Mouse (Mus musculus): ENCODE results near the gene Kcnn1.
"Not testable (repeated sequence)": the region's sequence is repeated elsewhere in the genome, so short reads cannot be mapped to it uniquely, and the experiment has no call there.

Gene Kcnn1

DNA sequence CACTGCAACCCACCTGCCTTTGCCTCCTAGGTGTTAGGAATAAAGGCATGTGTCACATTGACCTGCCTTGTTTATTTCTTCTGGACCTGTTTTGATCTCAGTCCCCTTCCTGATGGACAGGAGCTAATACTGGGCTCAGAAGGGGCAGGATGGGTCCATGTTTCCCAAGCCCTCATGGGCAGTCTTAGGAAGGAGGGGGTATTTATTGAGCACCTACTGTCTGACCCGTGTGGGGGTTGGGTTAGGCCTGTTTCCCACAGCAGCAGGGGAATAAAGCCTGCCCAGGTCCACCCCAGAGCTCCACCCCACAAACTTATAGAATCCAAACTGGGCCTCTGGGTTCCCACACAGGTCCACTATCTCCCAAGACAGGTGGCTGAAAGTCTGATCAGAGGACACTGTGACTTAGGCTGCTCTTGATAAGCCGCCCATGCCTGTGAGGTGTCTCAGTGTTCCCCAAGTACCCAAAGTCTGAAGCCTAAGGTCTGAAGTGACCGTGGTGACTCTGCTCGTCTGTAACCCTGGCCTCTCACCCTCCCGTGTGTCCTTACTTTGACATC, 19.8 kb downstream of the Kcnn1 start:
- DNase-seq (ENCODE audit: low read depth, low spot score): no peak

DNA sequence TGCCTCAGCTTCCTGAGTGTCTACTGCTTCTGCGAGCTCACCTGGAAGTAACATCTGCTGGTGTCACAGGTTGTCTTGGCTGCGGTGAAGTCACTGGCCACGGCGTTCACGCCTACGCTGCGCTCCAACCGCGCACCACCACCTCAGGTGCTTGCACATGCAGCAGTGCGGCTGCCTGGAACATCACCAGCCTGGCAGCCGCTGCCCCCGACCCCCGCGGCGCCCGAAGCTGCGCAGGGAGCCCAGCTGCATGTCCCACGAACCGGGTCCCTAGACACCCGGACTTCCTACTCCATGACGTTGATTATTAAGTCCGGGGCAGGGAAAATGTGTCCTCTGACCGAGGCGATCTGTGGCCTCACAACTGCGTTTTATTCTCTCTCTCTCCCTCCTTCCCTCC, 20.6 kb downstream of the Kcnn1 start:
- DNase-seq (ENCODE audit: low read depth, low spot score): no peak

DNA sequence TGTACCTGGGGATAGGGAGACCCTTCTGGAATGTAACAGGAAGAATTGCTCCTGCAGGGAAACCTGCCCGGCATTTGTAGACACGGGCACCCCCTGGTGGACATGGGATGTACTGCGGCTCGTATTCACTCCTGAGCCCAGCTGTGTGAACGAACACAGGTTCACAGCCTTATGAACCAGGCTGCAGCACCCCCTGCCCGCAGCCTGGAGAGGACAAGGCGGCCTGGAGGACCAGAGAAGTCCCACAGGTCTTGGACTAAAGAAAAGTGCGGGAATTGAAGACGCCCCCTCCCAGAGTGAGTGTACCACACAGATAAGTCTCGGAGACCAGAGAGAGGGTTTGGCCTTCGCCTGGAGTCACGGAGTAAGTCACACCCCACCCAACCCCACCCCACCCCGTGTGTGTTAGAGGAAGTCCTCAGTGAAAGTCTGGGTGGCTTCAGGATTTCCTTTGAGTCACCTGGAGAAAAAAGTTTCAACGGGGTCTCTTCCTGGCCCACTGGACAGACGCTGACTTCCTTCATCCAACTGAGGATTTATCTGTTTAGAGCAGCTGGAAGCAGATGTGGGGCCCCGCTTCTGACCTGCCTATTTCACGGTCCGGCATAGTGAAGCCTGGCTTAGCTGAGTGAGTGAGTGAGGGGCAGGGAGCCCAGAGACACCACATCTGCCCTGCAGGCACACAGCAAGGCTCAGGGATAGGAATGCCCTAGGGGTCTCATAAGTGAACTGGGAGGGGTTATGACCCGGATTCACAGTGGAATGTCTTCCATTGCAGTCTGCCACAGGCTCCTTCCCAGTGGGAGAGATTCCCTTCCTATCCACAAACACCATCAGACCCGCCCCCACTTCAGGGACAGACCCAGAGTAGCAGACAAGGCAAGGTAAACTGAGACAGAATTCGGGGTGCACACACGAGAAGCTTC, 21.6 kb downstream of the Kcnn1 start:
- peak; percentile 94 for DNase-seq (ENCODE audit: low read depth, low spot score)

DNA sequence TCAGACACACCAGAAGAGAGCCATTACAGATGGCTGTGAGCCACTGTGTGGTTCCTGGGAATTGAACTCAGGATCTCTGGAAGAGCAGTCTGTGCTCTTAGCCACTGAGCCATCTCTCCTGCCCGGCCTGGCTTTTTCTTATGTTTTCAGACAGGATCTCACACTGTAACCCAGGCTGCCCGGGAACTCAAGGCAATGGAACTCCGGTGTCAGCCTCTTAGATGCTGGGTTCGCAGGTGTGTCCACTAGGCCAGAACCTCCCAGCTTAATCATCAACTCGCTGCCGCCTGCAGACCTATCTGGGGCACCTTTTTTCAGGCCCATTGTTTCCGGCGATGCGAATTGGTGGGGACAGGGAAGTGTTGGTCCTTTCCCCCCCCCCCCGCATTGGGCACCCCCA, 22.5 kb downstream of the Kcnn1 start:
- no peak for DNase-seq (ENCODE audit: low read depth, low spot score)

DNA sequence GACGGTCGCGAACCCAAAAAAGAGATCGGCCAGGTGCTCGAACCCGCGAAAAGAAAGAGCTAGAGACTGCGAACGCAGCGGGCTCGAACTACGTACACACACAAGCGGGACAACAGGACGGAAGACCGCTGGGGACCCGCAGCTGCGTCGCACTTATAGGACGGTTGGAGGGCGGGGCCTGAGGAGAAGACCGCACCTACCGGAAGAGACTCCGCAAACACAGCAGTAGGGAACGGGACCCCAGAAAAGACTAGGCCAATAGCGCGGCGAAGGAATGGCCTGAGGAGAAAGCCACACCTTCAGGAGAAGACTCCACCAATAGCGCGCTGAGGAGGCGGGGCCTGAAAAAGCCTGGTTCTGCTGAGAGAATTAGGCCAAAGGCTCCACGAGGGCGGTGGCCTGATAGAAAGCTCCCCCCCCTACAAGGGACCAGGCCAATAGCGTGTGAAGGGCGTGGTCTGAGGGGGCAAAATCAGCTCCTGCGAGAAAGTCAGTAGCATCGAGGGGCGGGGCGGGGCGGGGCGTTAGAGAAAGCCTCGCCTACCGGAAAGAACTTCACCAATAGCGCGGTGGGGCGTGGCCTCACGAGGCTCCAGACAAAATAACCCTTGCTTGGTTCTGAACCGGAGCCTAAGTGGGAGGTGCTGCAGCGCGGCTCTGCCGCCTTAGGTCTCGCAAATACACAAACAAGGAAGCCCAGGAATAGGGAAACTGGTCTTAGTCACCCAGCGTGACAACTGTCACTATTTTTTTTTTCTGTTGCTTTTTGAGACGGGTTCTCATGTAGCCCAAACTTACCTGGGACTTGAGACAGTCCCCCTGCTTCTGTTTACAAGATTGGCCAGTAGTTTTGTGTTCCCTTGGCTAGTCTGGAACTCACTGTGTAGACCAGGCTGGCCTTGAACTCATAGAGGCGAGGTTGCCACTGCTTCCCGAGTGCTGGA, 23.4 kb downstream of the Kcnn1 start, which contains the start of gene Arrdc2:
Gene Arrdc2 (minus strand): TSS at position 313 of the 944 bp plus-strand sequence.
- DNase-seq (ENCODE audit: low read depth, low spot score): peak; percentile 100

DNA sequence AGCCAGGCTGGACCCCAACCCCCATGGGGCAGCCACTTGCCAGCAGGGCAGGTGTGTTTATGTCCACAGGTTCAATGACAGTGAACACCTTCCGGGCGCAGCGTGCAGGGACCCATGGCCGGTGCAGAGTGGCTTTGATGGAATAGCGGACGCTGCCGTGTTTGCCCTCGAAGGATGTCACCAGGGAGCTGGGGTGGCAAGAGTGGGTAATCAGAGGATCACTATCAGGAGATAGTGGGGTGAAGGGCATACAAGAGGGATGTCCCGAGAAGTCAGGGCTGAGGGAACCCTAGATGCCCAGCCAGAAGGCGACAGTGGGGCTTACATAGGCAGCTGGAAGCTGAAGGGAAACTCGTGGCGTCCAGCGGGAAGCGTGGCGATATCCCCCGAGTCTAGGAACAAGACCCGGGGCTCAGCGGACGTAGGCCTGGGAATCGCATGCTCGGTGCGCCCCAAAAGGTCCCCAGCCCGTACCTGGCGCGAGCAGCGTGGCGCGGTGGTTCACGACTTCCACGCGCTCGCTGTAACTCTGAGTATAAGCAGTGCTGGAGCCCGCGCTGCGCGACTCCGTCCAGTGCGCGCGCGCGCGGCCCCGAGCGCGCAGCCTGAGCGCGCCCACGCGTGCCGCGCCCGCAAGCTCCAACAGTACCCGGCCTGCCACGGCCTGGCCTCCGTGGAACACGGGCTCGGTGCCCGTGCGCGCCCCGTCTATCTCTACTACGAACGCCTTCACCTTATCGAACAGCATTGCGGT, 24.2 kb downstream of the Kcnn1 start:
- DNase-seq (ENCODE audit: low read depth, low spot score): no peak

DNA sequence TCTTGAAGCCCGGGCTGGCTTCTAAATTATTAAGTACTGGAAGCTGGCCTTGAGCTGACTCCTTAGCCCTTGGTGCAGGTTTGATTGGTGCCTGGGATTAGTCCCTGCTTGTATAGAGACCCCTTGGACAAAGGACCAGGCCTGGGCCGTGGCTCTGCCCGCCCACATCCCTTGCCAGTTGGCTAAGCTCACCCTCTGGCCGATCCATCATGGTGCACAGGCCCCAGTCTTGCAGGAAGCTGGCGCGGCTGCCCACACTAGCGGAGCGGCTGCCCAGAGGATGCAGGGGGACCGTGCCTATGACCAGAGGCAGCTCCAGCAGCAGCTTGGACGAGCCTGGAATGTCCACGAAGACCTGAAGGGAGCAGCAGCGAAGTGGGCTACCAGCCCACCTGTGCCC, 26.4 kb downstream of the Kcnn1 start:
- no peak for DNase-seq (ENCODE audit: low read depth, low spot score)

DNA sequence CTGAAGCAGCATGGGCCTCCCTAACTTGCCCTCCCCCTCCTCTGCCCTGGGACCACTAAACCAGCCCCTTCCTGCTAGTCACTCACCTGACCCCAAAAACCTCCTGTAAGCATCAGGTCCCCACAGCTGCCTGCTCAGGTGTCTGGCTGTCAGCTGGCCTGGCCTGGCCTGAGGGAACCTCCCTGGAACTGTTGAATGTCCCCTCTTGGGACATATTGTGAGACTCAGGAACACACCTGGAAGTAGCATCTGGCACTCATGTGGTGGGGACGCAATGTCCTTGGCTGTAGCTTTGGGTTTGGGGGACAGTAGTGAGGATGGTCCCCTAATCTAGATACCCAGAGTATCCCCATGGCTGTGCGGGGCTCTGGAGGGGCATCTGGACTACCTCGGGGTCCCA, 29.0 kb downstream of the Kcnn1 start:
- DNase-seq (ENCODE audit: low read depth, low spot score): no peak

DNA sequence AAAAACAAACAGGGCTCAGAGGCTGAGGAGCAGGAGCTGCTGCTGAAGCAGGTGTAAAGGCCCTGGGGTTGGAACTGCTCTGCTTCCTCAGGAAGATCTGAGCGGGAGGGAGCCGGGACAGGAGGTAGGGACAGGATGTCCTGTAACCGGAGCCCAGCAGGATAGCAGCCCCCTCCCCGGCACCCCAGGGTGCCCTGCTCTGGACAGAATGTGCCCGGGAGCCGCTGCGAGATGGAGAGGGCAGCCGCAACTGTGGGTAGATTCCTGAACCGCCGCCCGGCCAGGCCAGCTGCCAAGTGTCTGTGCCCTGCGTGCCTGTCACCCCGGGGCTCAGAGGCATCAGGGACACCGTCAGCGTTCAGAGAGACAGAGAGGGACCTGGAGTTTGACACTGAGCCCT, 29.5 kb downstream of the Kcnn1 start:
- DNase-seq (ENCODE audit: low read depth, low spot score): no peak

DNA sequence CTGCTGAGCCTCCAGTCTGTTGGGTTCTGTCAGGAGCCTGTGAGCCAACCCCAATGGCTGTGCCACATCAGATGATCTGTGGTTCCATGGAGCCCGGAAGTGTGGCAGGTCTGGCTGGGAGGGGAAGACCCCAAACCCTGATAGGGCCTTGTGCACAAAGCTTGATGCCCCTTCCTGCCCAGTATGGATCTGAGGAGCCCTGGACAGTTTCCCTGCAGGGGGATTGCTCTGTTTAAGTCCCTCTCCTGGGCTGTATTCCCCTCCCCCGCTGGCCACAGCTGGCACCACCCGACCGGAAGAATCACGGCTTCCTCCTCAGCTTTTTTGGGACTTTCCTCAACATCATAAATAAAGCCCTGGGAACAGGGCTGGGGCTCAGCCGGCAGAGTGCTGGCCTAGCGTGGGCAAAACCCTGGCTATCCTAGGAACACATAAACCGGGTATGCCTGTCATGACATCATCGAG, 30.0 kb downstream of the Kcnn1 start:
- no peak for DNase-seq (ENCODE audit: low read depth, low spot score)

DNA sequence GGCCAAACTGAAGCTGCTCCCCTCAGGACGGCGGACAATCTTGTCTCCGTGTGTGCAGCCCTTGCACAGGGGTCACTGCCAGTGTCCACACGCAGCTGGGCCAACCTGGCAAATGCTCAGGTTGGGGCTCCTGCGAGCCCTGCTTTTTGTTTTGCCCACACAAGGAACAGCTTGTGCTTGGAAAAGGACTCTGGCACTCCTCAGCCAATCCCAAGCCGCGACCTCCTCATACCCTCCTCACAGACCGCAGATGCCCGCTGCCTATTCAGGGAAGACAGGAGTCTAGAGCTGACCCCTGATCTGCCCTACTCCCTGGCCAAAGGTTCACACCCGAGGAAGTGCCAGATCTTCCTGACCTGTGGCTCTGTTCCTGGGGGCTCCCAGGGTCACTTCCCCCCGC, 30.7 kb downstream of the Kcnn1 start:
- DNase-seq (ENCODE audit: low read depth, low spot score): no peak

DNA sequence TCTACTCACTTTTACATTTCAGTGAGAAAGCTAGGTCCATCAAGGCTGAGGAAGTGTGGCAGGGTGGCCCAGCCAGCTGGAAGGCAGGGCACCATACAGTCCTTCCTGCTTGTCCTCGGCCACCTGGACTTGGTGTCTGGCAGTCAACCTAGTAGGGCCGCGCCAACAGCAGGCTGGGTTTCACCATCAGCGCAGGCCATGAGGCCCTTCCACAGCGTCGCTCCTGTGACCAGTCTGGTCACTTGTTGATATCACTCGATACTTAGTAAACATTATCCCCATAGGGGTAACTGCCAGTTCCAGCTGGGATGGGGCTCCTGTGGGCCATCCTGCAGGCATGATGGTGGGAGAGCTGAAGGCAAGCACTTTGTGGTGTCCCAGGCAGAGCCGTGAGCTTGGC, 31.5 kb downstream of the Kcnn1 start:
- DNase-seq (ENCODE audit: low read depth, low spot score): no peak

DNA sequence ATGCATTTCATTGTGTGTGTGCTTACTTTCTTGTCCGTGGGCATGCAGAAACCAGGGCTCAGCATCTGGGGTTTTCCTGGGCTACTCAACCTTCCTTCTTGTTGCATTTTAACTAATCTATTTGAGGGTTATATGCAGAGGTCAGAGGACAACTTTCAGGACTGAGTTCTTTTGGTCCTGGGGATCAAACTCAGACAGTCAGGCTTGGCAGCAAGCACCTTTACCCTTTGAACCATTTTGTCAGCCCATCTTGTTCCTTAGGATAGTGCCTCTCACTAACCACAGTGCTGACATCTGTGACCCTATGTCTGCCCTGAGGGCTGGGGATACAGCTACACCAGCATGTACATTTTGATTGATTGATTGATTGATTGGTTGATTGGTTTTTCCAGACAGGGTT, 35.3 kb downstream of the Kcnn1 start:
- DNase-seq (ENCODE audit: low read depth, low spot score): no peak

DNA sequence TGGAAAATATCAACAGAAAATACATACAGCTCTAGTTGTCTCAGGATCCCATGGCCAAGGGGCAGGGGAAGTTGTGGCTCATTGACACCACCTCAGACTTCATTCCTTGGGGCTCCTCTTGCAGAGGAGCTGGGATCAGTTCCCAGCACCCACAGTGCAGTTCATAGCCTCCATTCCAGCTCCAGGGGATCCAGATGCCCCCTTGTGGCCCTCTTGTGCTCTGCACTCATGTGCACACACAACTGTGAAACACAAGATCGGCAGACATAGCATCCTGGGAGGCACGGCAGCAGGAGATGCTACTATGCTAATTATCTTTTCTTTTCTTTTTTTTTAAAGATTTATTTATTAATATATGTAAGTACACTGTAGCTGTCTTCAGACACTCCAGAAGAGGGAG, 36.0 kb downstream of the Kcnn1 start:
- peak; percentile 75 for DNase-seq (ENCODE audit: low read depth, low spot score)

DNA sequence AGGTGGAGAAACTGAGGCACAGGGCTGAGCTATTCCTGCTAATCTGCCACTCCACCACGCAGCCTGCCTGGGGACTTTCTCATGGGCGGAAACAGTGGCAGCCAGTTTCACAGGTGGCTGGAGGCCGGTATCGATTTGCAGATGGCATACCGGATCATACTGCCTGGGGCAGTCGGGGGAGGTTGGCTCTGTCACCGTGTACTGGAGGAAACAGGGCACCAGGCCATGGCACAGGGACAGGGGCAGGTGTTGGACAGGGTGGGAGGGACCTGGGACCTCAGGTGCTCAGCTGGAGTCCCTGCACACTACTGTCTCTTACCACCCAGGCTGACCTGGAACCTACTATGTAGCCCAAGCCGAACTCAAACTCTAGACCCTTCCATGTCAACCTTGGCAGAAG, 37.2 kb downstream of the Kcnn1 start:
- DNase-seq (ENCODE audit: low read depth, low spot score): no peak

DNA sequence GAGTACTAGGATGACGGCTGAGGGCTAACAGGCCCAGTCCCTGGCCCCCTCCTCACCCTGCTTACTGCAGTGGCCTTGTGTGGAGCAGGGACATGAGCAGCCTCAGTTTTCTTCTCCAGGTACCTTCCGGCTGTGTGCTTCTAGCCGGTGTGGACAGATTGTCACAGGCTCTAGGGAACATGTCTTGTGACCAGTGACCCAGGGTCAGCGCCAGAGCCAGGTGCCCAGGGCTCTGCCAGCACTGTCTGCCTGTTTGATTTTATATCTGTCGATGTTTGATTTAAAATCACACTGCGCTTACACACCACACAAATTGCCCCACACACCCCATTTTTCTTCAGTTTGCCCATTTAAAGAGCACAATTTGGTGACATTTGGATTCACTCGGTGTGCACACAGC, 39.3 kb downstream of the Kcnn1 start:
- DNase-seq (ENCODE audit: low read depth, low spot score): no peak

DNA sequence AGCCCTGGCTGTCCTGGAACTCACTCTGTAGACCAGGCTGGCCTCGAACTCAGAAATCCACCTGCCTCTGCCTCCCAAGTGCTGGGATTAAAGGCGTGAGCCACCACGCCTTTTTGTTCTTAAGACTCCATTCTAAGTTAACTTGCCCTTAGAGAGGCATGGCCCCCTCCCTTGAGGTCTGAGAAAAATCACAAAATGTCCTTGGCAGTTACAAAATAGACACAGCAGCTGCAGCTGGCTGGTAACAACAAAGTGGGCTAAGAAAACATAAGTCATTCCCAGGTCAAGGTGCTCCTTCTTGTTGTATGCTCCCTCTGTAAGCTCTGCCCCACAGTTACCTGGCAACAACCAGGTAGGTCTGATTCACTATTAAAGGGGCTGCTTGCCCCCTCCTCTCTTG, 40.5 kb downstream of the Kcnn1 start:
- DNase-seq (ENCODE audit: low read depth, low spot score): not testable (repeated sequence)

DNA sequence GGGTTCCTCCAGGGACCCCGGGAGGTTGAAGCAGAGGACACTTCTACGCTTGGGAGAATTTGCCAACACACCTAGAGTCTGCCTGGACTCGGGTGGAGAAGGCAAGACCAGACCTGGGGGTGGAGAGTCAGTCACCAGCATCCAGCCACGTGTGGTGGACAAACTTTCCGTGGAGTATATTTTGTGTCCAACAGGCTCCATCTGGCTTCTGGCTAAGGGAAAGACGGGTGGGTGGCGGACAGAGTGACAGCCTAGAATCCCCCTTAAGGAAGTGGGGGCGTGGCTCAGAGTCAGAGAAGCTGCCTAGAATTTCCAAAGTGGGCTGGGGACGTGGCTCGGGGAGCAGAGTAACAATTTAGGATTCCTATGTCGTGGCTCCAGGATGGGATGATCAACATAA, 41.1 kb downstream of the Kcnn1 start:
- no peak for DNase-seq (ENCODE audit: low read depth, low spot score)

DNA sequence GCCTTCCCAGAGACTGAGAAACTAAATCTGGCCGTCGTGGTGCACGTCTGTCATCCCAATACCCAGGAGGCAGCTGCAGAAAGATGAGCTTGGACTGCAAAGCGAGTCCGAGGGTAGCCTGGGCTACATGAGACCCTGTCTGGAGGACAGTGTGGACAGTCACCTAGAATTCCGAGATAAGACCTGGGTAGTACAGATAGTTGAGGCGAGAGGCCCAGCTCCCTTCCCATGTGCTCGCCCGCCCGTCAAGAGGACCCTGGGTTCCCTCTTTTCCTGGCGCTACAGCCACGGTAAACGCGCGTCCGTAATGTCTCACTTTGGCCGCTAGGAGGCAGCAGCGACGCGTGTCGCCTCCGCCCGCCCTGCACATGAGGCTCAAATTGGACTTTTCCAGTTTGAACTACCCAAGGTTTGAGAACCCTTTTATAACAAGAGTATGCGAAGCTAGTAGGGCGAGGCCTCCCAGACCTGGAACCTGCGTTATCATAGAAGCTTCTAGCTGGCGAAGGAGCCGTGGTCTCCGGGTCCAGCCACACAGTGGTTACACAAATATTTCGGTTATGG, 41.6 kb downstream of the Kcnn1 start:
- peak; percentile 91 for DNase-seq (ENCODE audit: low read depth, low spot score)

DNA sequence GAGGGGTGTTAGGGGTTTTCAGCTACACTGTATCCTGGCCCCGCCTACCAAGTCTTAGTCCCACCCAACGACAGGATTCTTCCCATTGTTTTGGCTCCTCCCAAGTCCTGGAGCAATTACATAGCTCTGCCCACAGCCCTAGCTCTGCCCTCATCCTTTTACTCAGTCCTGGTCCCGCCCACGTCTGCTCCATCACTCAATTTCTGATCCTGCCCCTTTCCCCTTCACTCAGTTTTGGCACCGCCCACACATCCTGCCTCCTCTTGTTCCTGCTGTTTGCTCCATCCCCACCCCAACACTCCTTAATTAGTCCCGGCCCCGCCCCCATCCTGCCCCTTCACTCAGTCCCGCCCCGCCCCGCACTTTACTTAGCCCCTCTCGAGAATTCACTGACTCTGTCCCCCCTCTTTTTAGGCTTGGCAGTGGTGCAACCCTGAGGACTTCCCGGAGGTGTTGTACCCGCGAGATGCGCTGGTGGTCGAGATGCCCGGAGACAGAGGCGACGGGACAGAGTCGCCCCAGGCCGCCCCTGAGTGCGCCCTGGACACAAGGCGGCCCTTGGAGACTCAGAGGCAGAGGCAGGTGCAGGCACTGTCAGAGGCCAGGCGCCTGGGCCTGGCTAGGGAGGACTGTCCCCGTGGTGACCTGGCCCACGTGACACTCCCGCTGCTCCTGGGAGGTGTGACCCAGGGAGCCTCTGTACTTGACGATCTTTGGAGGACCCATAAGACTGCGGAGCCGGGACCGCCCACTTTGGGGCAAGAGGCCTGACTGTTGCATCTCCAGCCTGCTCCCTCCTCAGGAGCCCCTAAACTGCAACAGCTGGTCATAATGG, 42.7 kb downstream of the Kcnn1 start:
- DNase-seq (ENCODE audit: low read depth, low spot score): peak; percentile 98

Measured in ZHBTc4 (cell line).